Comparison of ENCODE assay signal across 9 mouse cellular contexts in genomic region chr16:23988157-23988465, GRCm38 (mm10). TPM values are rescaled to one million over a fixed set of nuclear protein-coding genes. Genes with fewer than 3 reads are reported as not detected.
DNase-seq lines count a peak whose midpoint lies in the region; ATAC-seq and TF ChIP-seq lines count a peak whose summit lies in the region.
"Had no signal": no experiment of that assay in that cellular context is flagged by ENCODE, and none has a peak within 500 bp of the region (broad histone marks: within the 10 kb centered on the region; RNA-seq: fewer than 3 reads in every experiment).

No protein-coding gene starts in this region.

- peaks cover 3% of the 10 kb centered on the region; the same call in 1 of the 2 replicates for H3K4me1 ChIP-seq in spleen, adult 2 months (ENCODE audit: control insufficient read depth, insufficient read depth, insufficient read length)
- peaks cover 40% of the 10 kb centered on the region for H3K4me1 ChIP-seq in limb, embryonic 15.5 days
- peaks cover 12% of the 10 kb centered on the region for H3K4me1 ChIP-seq in stomach, embryonic 15.5 days

- H3K27ac ChIP-seq in gastrocnemius, adult 2 months, result peak overlapping the region; percentile 99
- peak overlapping the region; percentile 96 for H3K27ac ChIP-seq in spleen, adult 2 months (ENCODE audit: insufficient read depth, low read length)
- peak overlapping the region; percentile 100 for H3K27ac ChIP-seq in limb, embryonic 15.5 days
- H3K27ac ChIP-seq in stomach, embryonic 15.5 days, result peak overlapping the region; percentile 99

- peak overlapping the region; percentile 94 for H3K4me3 ChIP-seq in gastrocnemius, adult 2 months
- H3K4me3 ChIP-seq in spleen, adult 2 months (ENCODE audit: extremely low read depth, insufficient read depth, insufficient read length), result peak overlapping the region; percentile 94
- H3K4me3 ChIP-seq in limb, embryonic 15.5 days, result peak overlapping the region; percentile 78
- H3K4me3 ChIP-seq in stomach, embryonic 15.5 days (replicated peaks), result peak overlapping the region; percentile 69

- H3K27me3 ChIP-seq in spleen, adult 2 months (ENCODE audit: control insufficient read depth, insufficient read depth, low read length), result no peaks in the 10 kb centered on the region
- no peaks in the 10 kb centered on the region for H3K27me3 ChIP-seq in limb, embryonic 15.5 days
- no peaks in the 10 kb centered on the region for H3K27me3 ChIP-seq in stomach, embryonic 15.5 days (replicated peaks)

- H3K4me2 ChIP-seq in limb, embryonic 15.5 days, result peak overlapping the region; percentile 77
- H3K4me2 ChIP-seq in stomach, embryonic 15.5 days, result peak overlapping the region; percentile 75

- peak overlapping the region; percentile 82 for H3K9ac ChIP-seq in limb, embryonic 15.5 days
- peak overlapping the region; percentile 67 for H3K9ac ChIP-seq in stomach, embryonic 15.5 days

- intact Hi-C loops in gastrocnemius, adult 2 months (cut with DNase I), result loop anchor here (1.0 to 5.0 kb wide), 2 partner anchors 294 to 1071 kb away; no protein-coding TSS in a partner anchor
- intact Hi-C loops in gastrocnemius, postnatal 14 days (cut with DNase I; ENCODE audit: low total_unique reads), result no loop called here

- ATAC-seq in limb, embryonic 15.5 days (ENCODE audit: insufficient number of reproducible peaks, low FRiP score, low TSS enrichment, low read depth), result no peak
- ATAC-seq in stomach, embryonic 15.5 days (ENCODE audit: insufficient read depth, low FRiP score, low read depth), result no peak

- H3K9me3 ChIP-seq in limb, embryonic 15.5 days, result no peaks in the 10 kb centered on the region
- no peaks in the 10 kb centered on the region for H3K9me3 ChIP-seq in stomach, embryonic 15.5 days

- no peak for TF ChIP-seq CTCF in gastrocnemius, adult 2 months (IDR thresholded peaks at IDR 0.05)
- TF ChIP-seq CTCF in spleen, adult 2 months (IDR thresholded peaks at IDR 0.05; ENCODE audit: extremely low read depth, insufficient read depth, insufficient read length, insufficient replicate concordance), result no peak

- no peak for DNase-seq in gastrocnemius, adult 2 months
- no peak for DNase-seq in gastrocnemius, postnatal 14 days
- DNase-seq in spleen, adult 2 months (ENCODE audit: low read depth in 1 of 2, low spot score in 2 of 2), result no peak
- DNase-seq in spleen, postnatal 10 days (ENCODE audit: low spot score in 2 of 2), result no peak
- DNase-seq in adrenal gland, postnatal 25 days, result no peak
- DNase-seq in urinary bladder, postnatal 10 days (ENCODE audit: low spot score), result no peak

- no peak for TF ChIP-seq POLR2A in spleen, adult 2 months (IDR thresholded peaks at IDR 0.05; ENCODE audit: low read depth, low read length)

- WGBS in spleen, adult 2 months, result 1% methylated on average over 13 of the region's 13 CpGs
- 0% methylated on average over 13 of the region's 13 CpGs for WGBS in limb, embryonic 15.5 days
- 0% methylated on average over 13 of the region's 13 CpGs for WGBS in stomach, embryonic 15.5 days

- H3K36me3 ChIP-seq in spleen, adult 2 months (ENCODE audit: control insufficient read depth, insufficient read depth, low read length), result no peaks in the 10 kb centered on the region
- no peaks in the 10 kb centered on the region for H3K36me3 ChIP-seq in limb, embryonic 15.5 days
- H3K36me3 ChIP-seq in stomach, embryonic 15.5 days, result no peaks in the 10 kb centered on the region

RNA-seq across cellular contexts. Expression of gene Gm37419, which starts 0.2 kb away (rescaled TPM):
- total RNA-seq in gastrocnemius, adult 2 months (2021), result not detected
- not detected for total RNA-seq in gastrocnemius, postnatal 14 days (2021)
- not detected in 2 replicates for polyA plus RNA-seq in spleen, adult 2 months (2012; rRNA removed)
- polyA plus RNA-seq in limb, embryonic 15.5 days (2015; fragmentation: Nextera tagmentation; extraction: Ambion mirVana), result not detected in 2 replicates
- not detected in 2 replicates for polyA plus RNA-seq in stomach, embryonic 15.5 days (2015; fragmentation: Nextera tagmentation; extraction: Ambion mirVana)
- not detected in 2 replicates for total RNA-seq in adrenal gland, postnatal 25 days (2021)
- polyA plus RNA-seq: large intestine, adult 2 months had no signal

RNA-seq across cellular contexts. Expression of gene Bcl6, which starts 0.5 kb away (rescaled TPM):
- total RNA-seq in gastrocnemius, adult 2 months (2021), result 10 to 100 TPM; 62.7 to 71.2 TPM
- 10 to 100 TPM; 26.0 to 49.8 TPM for total RNA-seq in gastrocnemius, postnatal 14 days (2021)
- polyA plus RNA-seq in spleen, adult 2 months (2012; rRNA removed), result 24.1 and 29.3 TPM in 2 replicates
- 3.6 and 4.2 TPM in 2 replicates for polyA plus RNA-seq in limb, embryonic 15.5 days (2015; fragmentation: Nextera tagmentation; extraction: Ambion mirVana)
- polyA plus RNA-seq in stomach, embryonic 15.5 days (2015; fragmentation: Nextera tagmentation; extraction: Ambion mirVana), result 1.3 and 1.4 TPM in 2 replicates
- total RNA-seq in adrenal gland, postnatal 25 days (2021), result 47.5 and 61.7 TPM in 2 replicates

RNA-seq across cellular contexts. Expression of gene Rtp2, which starts 55.9 kb away (rescaled TPM):
- total RNA-seq in gastrocnemius, adult 2 months (2021), result not detected
- total RNA-seq in gastrocnemius, postnatal 14 days (2021), result not detected
- not detected in 2 replicates for polyA plus RNA-seq in spleen, adult 2 months (2012; rRNA removed)
- not detected in 2 replicates for polyA plus RNA-seq in limb, embryonic 15.5 days (2015; fragmentation: Nextera tagmentation; extraction: Ambion mirVana)
- polyA plus RNA-seq in stomach, embryonic 15.5 days (2015; fragmentation: Nextera tagmentation; extraction: Ambion mirVana), result not detected in 2 replicates
- total RNA-seq in adrenal gland, postnatal 25 days (2021), result not detected in 2 replicates
- polyA plus RNA-seq: large intestine, adult 2 months had no signal
